Mouse (Mus musculus) kidney, postnatal 0 days (tissue): Measurements from ENCODE around the gene Gm29666. TPM values are rescaled to one million over a fixed set of nuclear protein-coding genes. Genes with fewer than 3 reads are reported as not detected.
A peak's percentile ranks its signal among the peaks of the same experiment; 100 is the strongest.

Experiments
- ATAC-seq: fragments of 200-750 bp; cut with Nextera tagmentation; replicated peaks from 2 replicates; pipeline ENCODE4 v1.8.0; 2017; ENCODE audit warnings: low read depth, moderate number of reproducible peaks, moderate TSS enrichment, moderate library complexity; ENCODE audit not compliant: low FRiP score
- DNase-seq: peaks from one replicate; pipeline ENCODE4 v3.0.0-alpha.2; 2016; ENCODE audit warnings: low spot score
- H3K27ac ChIP-seq: fragments of 300-500 bp; sonication (generic); 2 replicates; pipeline ENCODE4 v1.5.1; 2014; ENCODE audit warnings: mild to moderate bottlenecking
- H3K27me3 ChIP-seq: fragments of 300-500 bp; sonication (generic); 2 replicates; pipeline ENCODE4 v1.6.1; 2014; ENCODE audit warnings: low read length, mixed read lengths; ENCODE audit not compliant: insufficient read depth
- H3K36me3 ChIP-seq: fragments of 300-500 bp; sonication (generic); 2 replicates; pipeline ENCODE4 v1.6.1; 2014; ENCODE audit warnings: low read length, mixed read lengths; ENCODE audit not compliant: insufficient read depth
- H3K4me1 ChIP-seq: fragments of 300-500 bp; sonication (generic); replicated peaks from 2 replicates; pipeline ENCODE4 v1.6.1; 2014; ENCODE audit warnings: antibody characterized with exemption, low read length, mixed read lengths; ENCODE audit not compliant: insufficient read depth
- H3K4me2 ChIP-seq: fragments of 300-500 bp; sonication (generic); 2 replicates; pipeline ENCODE4 v1.6.1; 2014; ENCODE audit warnings: mild to moderate bottlenecking, low read length, moderate library complexity, mixed read lengths
- H3K4me3 ChIP-seq: fragments of 300-500 bp; sonication (generic); replicated peaks from 2 replicates; pipeline ENCODE4 v1.5.1; 2014; ENCODE audit warnings: low read depth, low read length
- H3K9ac ChIP-seq: fragments of 300-500 bp; sonication (generic); 2 replicates; pipeline ENCODE4 v1.6.1; 2014; ENCODE audit warnings: low read depth, low read length
- H3K9me3 ChIP-seq: fragments of 300-500 bp; sonication (generic); replicated peaks from 2 replicates; pipeline ENCODE4 v1.6.1; 2016; ENCODE audit warnings: low read length, inconsistent platforms, mixed read lengths
- CTCF ChIP-seq: IDR thresholded peaks from 2 replicates; pipeline ENCODE4 v1.5.1; 2016; ENCODE audit warnings: antibody characterized with exemption, low read depth, mild to moderate bottlenecking, moderate library complexity
- WGBS: fragments of 180-500 bp; shearing (Covaris S2); extraction: QIAGEN DNeasy Blood & Tissue Kit; methylation state at CpG from one replicate; pipeline ENCODE4 v1.1.7; 2014; 5-methylcytosine and 5-hydroxymethylcytosine counted together
- polyA plus RNA-seq: library from polyadenylated mRNA; unstranded; fragments of >200 nt; fragmentation: Nextera tagmentation; extraction: Ambion mirVana; gene quantifications from 2 replicates; pipeline ENCODE4 v1.2.1, GENCODE M21; 2015

Gm29666 gene
- polyA plus RNA-seq, 1 experiment from 2014 or later, result 0.25 TPM

DNA sequence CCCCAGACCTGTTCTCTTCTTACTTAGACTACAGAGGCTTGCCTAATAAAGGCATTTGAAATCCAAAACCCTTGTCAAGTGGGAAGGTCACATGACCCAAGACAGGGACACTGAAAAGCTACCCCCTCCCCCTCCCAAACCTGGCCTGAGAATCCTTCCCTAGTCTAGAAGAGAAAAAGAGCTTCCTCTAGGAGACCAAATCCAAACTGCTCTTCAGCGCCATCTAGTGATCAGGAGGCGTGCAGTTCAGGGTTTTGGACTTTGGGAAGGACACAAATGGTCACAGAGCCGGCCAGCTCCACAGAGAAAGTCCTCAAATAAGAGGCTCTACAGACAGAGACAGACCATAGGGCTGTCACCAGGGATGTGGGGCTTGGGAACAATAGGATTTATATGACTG lies 28.2 kb downstream of the Gm29666 start:
- Histone ChIP-seq H3K36me3 (no peaks in the 10 kb centered on the region), H3K4me2 (no peak overlapping the region), H3K4me3 (no peak overlapping the region), H3K9me3 (no peaks in the 10 kb centered on the region), H3K27me3 (no peaks in the 10 kb centered on the region), H3K27ac (no peak overlapping the region), H3K4me1 (no peaks in the 10 kb centered on the region), H3K9ac (no peak overlapping the region)
- DNase-seq, result peak; percentile 88
- peak; percentile 33 for ATAC-seq
- WGBS, result 3% methylated on average over 3 of the region's 3 CpGs
- TF ChIP-seq CTCF, result peak; percentile 88

DNA sequence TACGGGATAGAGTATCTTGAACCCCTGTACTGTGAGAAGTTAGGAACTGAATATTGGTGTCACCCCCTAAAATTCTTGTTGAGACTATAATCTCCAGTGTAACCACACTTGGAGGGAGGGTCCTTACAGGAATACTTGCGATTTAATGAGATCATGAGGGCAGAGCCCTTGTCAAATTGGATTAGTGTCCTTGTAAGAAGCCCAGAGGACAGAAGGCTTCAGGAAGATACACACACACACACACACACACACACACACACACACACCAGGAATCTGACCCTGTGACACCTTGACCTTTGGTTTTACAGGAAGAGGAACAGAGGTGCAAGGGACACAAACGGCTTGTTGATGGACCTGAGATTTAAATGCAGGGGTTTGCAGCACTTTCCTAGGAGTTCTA lies 28.6 kb downstream of the Gm29666 start:
- no peak for TF ChIP-seq CTCF
- 43% methylated on average over 3 of the region's 3 CpGs for WGBS
- DNase-seq, result no peak
- no peaks in the 10 kb centered on the region for H3K36me3 ChIP-seq
- H3K9me3 ChIP-seq, result no peaks in the 10 kb centered on the region
- H3K9ac ChIP-seq, result no peak overlapping the region
- no peak for ATAC-seq
- no peak overlapping the region for H3K4me2 ChIP-seq
- H3K4me1 ChIP-seq, result no peaks in the 10 kb centered on the region
- no peaks in the 10 kb centered on the region for H3K27me3 ChIP-seq
- no peak overlapping the region for H3K27ac ChIP-seq
- no peak overlapping the region for H3K4me3 ChIP-seq

DNA sequence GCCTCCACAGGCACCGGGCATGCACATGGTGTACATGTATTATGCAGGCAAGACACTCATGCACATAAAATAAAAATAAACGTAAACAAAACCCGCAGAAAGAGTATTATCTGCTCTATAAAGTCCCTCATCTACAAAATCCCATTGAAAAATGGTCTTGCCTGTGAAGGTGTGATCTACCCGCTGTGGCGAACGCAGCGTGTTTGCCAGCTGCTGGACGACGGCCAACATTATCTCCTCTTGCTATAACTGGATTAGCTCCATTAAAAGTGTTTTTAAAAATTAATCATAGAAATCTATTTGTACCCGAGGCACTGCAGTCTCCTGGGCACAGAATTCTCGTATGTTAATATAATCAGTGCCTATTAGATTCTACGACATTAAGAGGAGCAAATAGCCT lies 31.8 kb downstream of the Gm29666 start:
- WGBS, result 68% methylated on average over 12 of the region's 12 CpGs
- Histone ChIP-seq H3K4me2 (no peak overlapping the region), H3K27me3 (no peaks in the 10 kb centered on the region), H3K36me3 (no peaks in the 10 kb centered on the region), H3K4me1 (no peaks in the 10 kb centered on the region), H3K9me3 (no peaks in the 10 kb centered on the region), H3K9ac (no peak overlapping the region), H3K4me3 (no peak overlapping the region), H3K27ac (no peak overlapping the region)
- TF ChIP-seq CTCF, result no peak
- DNase-seq, result no peak
- ATAC-seq, result no peak

DNA sequence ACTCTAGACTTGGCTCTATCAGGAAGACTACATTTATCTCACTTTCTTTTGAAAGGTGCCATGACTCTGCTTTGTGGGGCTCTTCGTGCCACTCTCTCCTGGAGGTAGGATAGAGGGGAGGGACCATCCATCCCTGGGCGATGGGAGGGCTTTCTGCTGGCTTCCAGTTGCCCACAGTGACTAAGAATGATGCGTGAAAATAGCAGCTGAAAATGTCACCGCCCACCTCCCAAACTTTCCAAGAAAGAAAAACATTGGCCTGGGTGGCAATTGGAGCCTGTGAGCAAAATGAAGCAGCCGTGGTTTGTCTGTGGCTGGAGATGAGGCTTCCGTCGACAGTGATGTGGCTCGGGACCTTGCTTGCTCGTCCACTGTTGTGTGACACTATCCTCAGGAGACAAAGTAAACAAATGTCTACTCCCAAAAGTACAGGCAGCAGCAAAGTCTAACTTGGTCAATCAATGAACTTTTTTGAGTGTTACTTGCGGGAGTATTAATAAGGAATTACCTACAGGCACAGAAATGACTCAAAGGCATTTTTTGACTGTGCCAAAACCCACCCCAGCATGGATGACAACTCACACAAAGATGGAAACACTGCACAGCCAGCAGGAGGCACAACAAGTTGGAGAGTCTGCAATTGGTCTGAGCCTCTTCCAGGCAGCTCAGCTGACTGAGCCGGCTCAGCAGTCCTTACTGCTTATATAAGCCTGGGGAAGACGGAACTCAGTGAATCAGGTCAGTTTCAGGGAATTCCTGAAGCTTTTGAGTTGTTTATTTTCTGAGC lies 42.6 kb downstream of the Gm29666 start:
- Histone ChIP-seq H3K4me2 (no peak overlapping the region), H3K9me3 (no peaks in the 10 kb centered on the region), H3K4me1 (no peaks in the 10 kb centered on the region), H3K4me3 (no peak overlapping the region), H3K27ac (no peak overlapping the region), H3K27me3 (no peaks in the 10 kb centered on the region), H3K36me3 (no peaks in the 10 kb centered on the region), H3K9ac (no peak overlapping the region)
- no peak for DNase-seq
- no peak for ATAC-seq
- TF ChIP-seq CTCF, result no peak
- WGBS, result 76% methylated on average over 12 of the region's 12 CpGs

DNA sequence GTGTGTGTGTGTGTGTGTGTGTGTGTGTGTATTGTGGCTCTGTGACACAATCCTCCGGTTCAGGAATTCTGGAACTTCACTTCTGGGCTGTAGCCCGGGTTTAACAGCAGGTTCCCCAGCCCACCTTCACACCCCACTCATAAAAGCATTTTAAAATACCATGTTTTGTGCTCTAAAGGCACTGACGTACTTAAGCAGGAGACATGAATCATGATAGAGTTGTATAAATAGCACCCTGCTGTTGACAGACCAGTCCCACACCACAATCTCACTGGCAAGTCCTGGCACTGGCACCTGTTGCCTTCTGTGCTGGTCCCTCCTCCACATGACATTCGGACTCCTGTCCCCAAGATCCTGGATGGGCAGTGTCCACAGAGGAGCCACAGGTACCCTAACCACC lies 46.0 kb downstream of the Gm29666 start:
- DNase-seq, result no peak
- H3K4me3 ChIP-seq, result no peak overlapping the region
- H3K36me3 ChIP-seq, result no peaks in the 10 kb centered on the region
- H3K4me2 ChIP-seq, result no peak overlapping the region
- no peak overlapping the region for H3K9ac ChIP-seq
- H3K27me3 ChIP-seq, result no peaks in the 10 kb centered on the region
- no peak overlapping the region for H3K27ac ChIP-seq
- no peaks in the 10 kb centered on the region for H3K4me1 ChIP-seq
- H3K9me3 ChIP-seq, result no peaks in the 10 kb centered on the region
- no peak for ATAC-seq
- no peak for TF ChIP-seq CTCF
- 74% methylated on average over 4 of the region's 4 CpGs for WGBS

DNA sequence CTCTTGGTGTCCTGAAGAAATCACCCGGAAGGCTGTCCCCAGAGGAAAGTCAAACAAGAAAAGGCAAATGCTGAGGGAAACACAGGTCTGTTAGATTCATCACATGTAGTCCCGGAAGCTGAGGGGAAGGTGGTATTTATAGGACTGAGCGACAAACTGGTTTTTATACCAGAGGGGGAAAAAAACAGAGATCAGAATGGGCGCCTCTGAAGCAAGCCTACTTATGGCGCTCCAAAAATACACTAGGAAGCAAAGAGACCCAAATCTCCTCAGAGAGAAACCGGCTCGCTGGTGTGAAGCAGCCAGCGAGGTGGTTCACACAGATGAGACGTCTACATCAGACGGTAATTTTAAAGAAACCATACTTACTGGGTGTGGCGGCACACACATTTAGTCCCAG lies 46.8 kb downstream of the Gm29666 start:
- no peaks in the 10 kb centered on the region for H3K9me3 ChIP-seq
- H3K4me2 ChIP-seq, result no peak overlapping the region
- DNase-seq (no peak), ATAC-seq (no peak)
- WGBS, result 85% methylated on average over 11 of the region's 11 CpGs
- no peak for TF ChIP-seq CTCF
- no peaks in the 10 kb centered on the region for H3K4me1 ChIP-seq
- H3K36me3 ChIP-seq, result no peaks in the 10 kb centered on the region
- H3K9ac ChIP-seq, result no peak overlapping the region
- no peak overlapping the region for H3K4me3 ChIP-seq
- no peak overlapping the region for H3K27ac ChIP-seq
- H3K27me3 ChIP-seq, result no peaks in the 10 kb centered on the region

DNA sequence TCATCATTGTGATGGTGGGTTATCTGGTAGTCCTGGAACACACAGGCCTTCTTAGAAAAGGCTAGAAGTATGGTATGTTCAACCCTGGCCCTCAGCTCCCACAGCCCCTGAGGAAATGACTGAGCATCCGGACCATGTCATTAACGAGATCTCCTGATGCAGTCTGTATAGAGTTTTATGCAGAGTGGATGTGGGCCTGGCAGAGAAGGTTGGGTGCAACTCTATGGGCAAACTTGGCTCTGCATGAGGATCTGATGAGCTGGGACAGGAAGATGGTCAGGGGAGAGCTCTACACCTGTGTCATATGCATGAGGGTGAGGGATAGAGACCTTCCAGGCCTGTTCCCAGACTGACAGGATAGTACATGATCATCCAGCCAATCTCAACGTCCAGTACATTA lies 48.0 kb downstream of the Gm29666 start:
- no peak for DNase-seq
- Histone ChIP-seq H3K27me3 (no peaks in the 10 kb centered on the region), H3K9me3 (no peaks in the 10 kb centered on the region), H3K4me1 (no peaks in the 10 kb centered on the region), H3K27ac (no peak overlapping the region), H3K4me3 (no peak overlapping the region), H3K9ac (no peak overlapping the region), H3K36me3 (no peaks in the 10 kb centered on the region), H3K4me2 (no peak overlapping the region)
- WGBS, result 83% methylated on average over 3 of the region's 3 CpGs
- TF ChIP-seq CTCF, result no peak
- no peak for ATAC-seq
